In the genomic region with DNA sequence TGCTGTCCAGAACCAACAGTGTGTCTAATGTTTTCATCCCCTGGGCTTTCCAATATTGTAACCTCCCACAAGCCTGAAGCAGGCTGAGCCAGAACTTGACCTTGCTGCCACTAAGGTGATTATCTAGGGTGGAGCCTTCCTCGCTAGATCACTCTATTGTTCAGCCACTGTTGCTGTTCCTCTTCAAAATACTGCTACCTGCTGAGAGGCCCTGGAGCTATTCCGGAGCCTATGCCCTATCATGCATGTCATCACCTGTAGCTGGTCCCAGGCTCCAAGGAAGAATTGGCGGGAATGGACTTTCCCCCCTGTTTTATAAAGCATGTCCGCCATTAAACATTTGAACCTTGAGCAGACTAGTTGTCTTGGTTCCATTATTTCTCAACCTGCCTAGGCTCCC, we compare ENCODE assay signal across 26 mouse cellular contexts. TPM values are rescaled to one million over a fixed set of nuclear protein-coding genes. Genes with fewer than 3 reads are reported as not detected.
"Had no signal": no experiment of that assay in that cellular context is flagged by ENCODE, and none has a peak within 500 bp of the region (broad histone marks: within the 10 kb centered on the region; RNA-seq: fewer than 3 reads in every experiment).

No protein-coding gene starts in this region.

RNA-seq across cellular contexts. Expression of a gene that starts 7.8 kb away (rescaled TPM):
- polyA plus RNA-seq: heart, embryonic 11.5 days; heart, embryonic 12.5 days; heart, embryonic 13.5 days; heart, embryonic 14.5 days; heart, embryonic 15.5 days; heart, embryonic 16.5 days; heart, postnatal 0 days; hindbrain, embryonic 10.5 days; hindbrain, embryonic 11.5 days; hindbrain, embryonic 12.5 days; hindbrain, embryonic 13.5 days; hindbrain, embryonic 14.5 days; hindbrain, embryonic 15.5 days; hindbrain, embryonic 16.5 days; hindbrain, postnatal 0 days; inflammation-experienced regulatory T-cells, adult 6 months; intestine, embryonic 14.5 days; intestine, embryonic 15.5 days; intestine, embryonic 16.5 days; intestine, postnatal 0 days; kidney, adult 2 months; kidney, embryonic 14.5 days; kidney, embryonic 15.5 days; kidney, embryonic 16.5 days; kidney, postnatal 0 days; large intestine, adult 2 months had no signal

RNA-seq across cellular contexts. Expression of a gene that starts 27.4 kb away (rescaled TPM):
- polyA plus RNA-seq: heart, embryonic 11.5 days; heart, embryonic 12.5 days; heart, postnatal 0 days; hindbrain, embryonic 11.5 days; hindbrain, embryonic 12.5 days; inflammation-experienced regulatory T-cells, adult 6 months; intestine, embryonic 15.5 days; intestine, postnatal 0 days; kidney, adult 2 months; kidney, embryonic 14.5 days; kidney, postnatal 0 days had no signal

RNA-seq across cellular contexts. Expression of a gene that starts 27.8 kb away (rescaled TPM):
- polyA plus RNA-seq: heart, embryonic 11.5 days; heart, embryonic 12.5 days; heart, embryonic 13.5 days; heart, embryonic 14.5 days; heart, embryonic 15.5 days; heart, embryonic 16.5 days; heart, postnatal 0 days; hindbrain, embryonic 10.5 days; hindbrain, embryonic 11.5 days; hindbrain, embryonic 12.5 days; hindbrain, embryonic 13.5 days; hindbrain, embryonic 14.5 days; hindbrain, embryonic 15.5 days; hindbrain, embryonic 16.5 days; hindbrain, postnatal 0 days; inflammation-experienced regulatory T-cells, adult 6 months; intestine, embryonic 14.5 days; intestine, embryonic 15.5 days; intestine, embryonic 16.5 days; intestine, postnatal 0 days; kidney, adult 2 months; kidney, embryonic 14.5 days; kidney, embryonic 15.5 days; kidney, embryonic 16.5 days; kidney, postnatal 0 days; large intestine, adult 2 months had no signal

RNA-seq across cellular contexts. Expression of a gene that starts 38.6 kb away (rescaled TPM):
- polyA plus RNA-seq: heart, embryonic 11.5 days; heart, embryonic 12.5 days; heart, embryonic 13.5 days; heart, embryonic 14.5 days; heart, embryonic 15.5 days; heart, embryonic 16.5 days; heart, postnatal 0 days; hindbrain, embryonic 10.5 days; hindbrain, embryonic 11.5 days; hindbrain, embryonic 12.5 days; hindbrain, embryonic 13.5 days; hindbrain, embryonic 14.5 days; hindbrain, embryonic 15.5 days; hindbrain, embryonic 16.5 days; hindbrain, postnatal 0 days; inflammation-experienced regulatory T-cells, adult 6 months; intestine, embryonic 14.5 days; intestine, embryonic 15.5 days; intestine, embryonic 16.5 days; intestine, postnatal 0 days; kidney, adult 2 months; kidney, embryonic 14.5 days; kidney, embryonic 15.5 days; kidney, embryonic 16.5 days; kidney, postnatal 0 days; large intestine, adult 2 months had no signal

RNA-seq across cellular contexts. Expression of a gene that starts 48.7 kb away (rescaled TPM):
- polyA plus RNA-seq: heart, embryonic 11.5 days; heart, embryonic 12.5 days; heart, embryonic 13.5 days; heart, embryonic 14.5 days; heart, embryonic 15.5 days; heart, embryonic 16.5 days; heart, postnatal 0 days; hindbrain, embryonic 10.5 days; hindbrain, embryonic 11.5 days; hindbrain, embryonic 12.5 days; hindbrain, embryonic 13.5 days; hindbrain, embryonic 14.5 days; hindbrain, embryonic 15.5 days; hindbrain, embryonic 16.5 days; hindbrain, postnatal 0 days; inflammation-experienced regulatory T-cells, adult 6 months; intestine, embryonic 14.5 days; intestine, embryonic 15.5 days; intestine, embryonic 16.5 days; intestine, postnatal 0 days; kidney, adult 2 months; kidney, embryonic 14.5 days; kidney, embryonic 15.5 days; kidney, embryonic 16.5 days; kidney, postnatal 0 days; large intestine, adult 2 months had no signal
